Mouse (Mus musculus) megakaryocyte, embryonic 14.5 days (primary cell): ENCODE data around the gene Aox3. TPM values are rescaled to one million over a fixed set of nuclear protein-coding genes. Genes with fewer than 3 reads are reported as not detected.

Experiments used
- H3K27me3 ChIP-seq: replicated peaks from 2 replicates; pipeline ENCODE3; 2012; ENCODE audit warnings: inconsistent platforms
- H3K36me3 ChIP-seq: replicated peaks from 2 replicates; pipeline ENCODE3; 2012; ENCODE audit warnings: low read length, inconsistent platforms, mixed read lengths
- H3K4me1 ChIP-seq: 2 replicates; pipeline ENCODE4 v1.6.1; 2012; ENCODE audit warnings: inconsistent platforms
- H3K4me3 ChIP-seq: replicated peaks from 2 replicates; pipeline ENCODE3; 2012; ENCODE audit warnings: moderate library complexity, mild to moderate bottlenecking, inconsistent platforms
- H3K9me3 ChIP-seq: 2 replicates; pipeline ENCODE4 v1.6.1; 2012; ENCODE audit warnings: inconsistent platforms
- FLI1 ChIP-seq: IDR thresholded peaks from 2 replicates; pipeline ENCODE4 v1.6.1; 2012; ENCODE audit warnings: low read length, inconsistent platforms, mixed read lengths
- GATA1 ChIP-seq: IDR thresholded peaks from 3 replicates; pipeline ENCODE4 v1.6.1; 2012; ENCODE audit warnings: mixed read lengths, low read length, inconsistent platforms, borderline replicate concordance
- polyA plus RNA-seq: library from polyadenylated mRNA; stranded (reverse); fragments of >175 nt; gene quantifications from 2 replicates; pipeline ENCODE4 v1.2.3, GENCODE M21; 2012; ENCODE audit warnings: low replicate concordance; ENCODE audit not compliant: insufficient read depth

The Aox3 gene
- 0.21 TPM in 1 of 2 replicates, not detected in the other for polyA plus RNA-seq

DNA sequence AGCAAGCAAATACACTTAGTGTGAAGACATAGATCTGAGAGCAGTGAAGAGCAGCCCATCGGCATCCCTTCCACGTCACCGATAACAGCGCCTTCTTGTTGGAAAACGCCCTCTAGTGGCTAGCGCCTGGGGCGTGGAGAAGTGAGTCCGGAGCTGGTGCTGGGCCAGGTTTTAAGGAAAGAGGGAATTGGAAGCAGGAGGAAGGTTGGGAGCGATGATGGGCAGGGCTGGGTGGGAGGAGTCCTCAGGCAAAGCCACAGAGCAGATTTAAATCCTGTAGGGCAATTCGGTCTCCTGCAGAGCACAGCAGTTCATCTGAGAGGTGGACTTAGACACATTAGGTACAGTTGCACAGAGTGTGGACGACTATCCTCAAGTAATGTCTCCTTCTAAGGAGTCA, at the start of gene Aox3:
Gene Aox3 (plus strand): TSS at position 251 of the 400 bp plus-strand sequence.
- Histone ChIP-seq H3K27me3 (peaks cover 1% of the 10 kb centered on the region), H3K4me3 (no peak within 1 kb of the TSS), H3K4me1 (no peaks in the 10 kb centered on the region), H3K9me3 (peaks cover 6% of the 10 kb centered on the region), H3K36me3 (no peaks in the 10 kb centered on the region)
- TF ChIP-seq FLI1 (no peak), GATA1 (no peak)

DNA sequence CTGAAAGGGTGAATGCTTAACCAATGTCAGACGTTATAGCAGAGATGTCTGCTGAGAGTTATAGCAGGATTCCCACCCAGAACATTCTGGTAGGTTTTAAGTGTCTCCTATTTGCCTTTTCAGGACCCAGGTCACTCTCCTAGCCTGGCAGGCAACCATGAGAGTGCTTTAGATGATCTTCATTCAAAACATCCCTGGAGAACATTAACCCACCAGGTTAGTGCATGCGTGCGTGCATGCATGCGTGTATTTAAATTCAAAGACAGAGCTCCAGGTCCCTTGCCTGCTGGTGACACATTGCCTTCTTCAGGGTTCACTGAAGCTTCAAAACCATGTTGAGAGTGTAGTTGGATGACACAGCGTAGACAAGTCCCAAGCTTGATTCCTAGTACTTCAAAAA, 47.8 kb upstream of the Aox3 start:
- H3K36me3 ChIP-seq, result no peaks in the 10 kb centered on the region

DNA sequence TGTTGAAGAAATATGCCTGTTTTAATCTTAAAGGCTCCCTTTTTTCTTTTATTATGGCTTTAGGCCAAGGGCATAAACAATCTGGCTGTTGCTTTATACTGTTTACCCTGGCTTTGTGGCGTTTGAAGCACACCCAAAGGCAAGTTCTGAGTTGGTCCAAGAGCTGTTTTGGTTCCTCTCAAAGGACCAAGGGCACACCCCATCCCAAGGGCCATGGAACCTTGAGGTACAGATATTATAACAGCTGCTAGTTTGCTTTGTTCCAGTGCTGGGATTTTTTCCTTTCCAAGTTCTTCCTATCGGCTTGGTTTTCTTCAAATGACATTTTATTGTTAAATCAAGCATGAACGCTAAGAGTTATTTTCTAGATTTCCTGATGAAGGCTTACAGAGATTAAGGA, 47.3 kb upstream of the Aox3 start:
- H3K4me3 ChIP-seq, result no peak overlapping the region
- H3K36me3 ChIP-seq, result no peaks in the 10 kb centered on the region
- H3K4me1 ChIP-seq, result no peaks in the 10 kb centered on the region
- 0 out of 2 replicates have a peak, but pooled peaks cover 4% of the 10 kb centered on the region for H3K9me3 ChIP-seq
- peaks cover 4% of the 10 kb centered on the region for H3K27me3 ChIP-seq
- TF ChIP-seq FLI1 (no peak), GATA1 (no peak)

More for the DNA sequence above, 47.8 kb upstream of the Aox3 start:
- Histone ChIP-seq H3K9me3 (0 out of 2 replicates have a peak, but pooled peaks cover 4% of the 10 kb centered on the region), H3K27me3 (peaks cover 4% of the 10 kb centered on the region), H3K4me1 (no peaks in the 10 kb centered on the region), H3K4me3 (no peak overlapping the region)
- TF ChIP-seq FLI1, result no peak

DNA sequence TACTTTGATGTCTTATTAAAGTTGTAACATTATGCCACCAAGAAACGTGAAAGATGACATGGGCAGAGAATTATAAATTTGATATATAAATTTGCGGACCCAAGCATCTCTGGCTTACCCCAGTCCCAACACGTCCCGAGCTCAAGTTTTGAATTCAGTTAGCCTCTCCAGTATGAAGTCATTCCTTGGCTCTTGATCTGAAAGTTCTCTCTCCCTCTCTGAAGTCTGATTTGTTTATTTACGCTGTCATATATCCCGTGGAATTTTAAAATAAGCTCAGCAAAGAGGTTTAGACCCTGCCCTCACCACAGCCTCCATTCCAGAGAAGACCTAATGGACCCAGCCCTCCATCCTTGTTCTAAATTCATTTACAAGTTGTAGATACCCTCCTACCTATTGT, 43.7 kb upstream of the Aox3 start:
- Histone ChIP-seq H3K36me3 (no peaks in the 10 kb centered on the region), H3K4me3 (no peak overlapping the region), H3K4me1 (no peaks in the 10 kb centered on the region), H3K9me3 (no peaks in the 10 kb centered on the region), H3K27me3 (peaks cover 4% of the 10 kb centered on the region)
- TF ChIP-seq GATA1 (no peak), FLI1 (no peak)

DNA sequence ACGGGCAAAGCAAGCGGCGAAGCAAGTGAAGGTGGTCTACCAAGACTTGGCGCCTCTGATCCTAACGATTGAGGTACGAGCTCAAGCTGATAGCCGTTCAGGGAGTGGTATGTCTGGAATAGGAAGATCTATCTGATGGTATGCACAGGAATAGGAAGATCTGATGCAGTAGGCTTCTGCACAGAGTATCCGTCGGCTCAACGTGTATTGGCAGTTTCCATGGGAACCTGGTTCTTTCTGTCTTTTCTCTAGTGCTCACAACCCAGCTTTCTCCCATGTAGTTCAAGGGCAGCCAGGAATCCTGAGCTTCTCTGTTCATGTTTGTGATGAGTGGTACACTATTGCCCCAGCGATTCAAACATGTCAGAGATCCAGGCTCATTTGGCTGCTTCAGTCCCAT, 42.8 kb upstream of the Aox3 start:
- Histone ChIP-seq H3K27me3 (peaks cover 4% of the 10 kb centered on the region), H3K4me1 (no peaks in the 10 kb centered on the region), H3K9me3 (no peaks in the 10 kb centered on the region), H3K36me3 (no peaks in the 10 kb centered on the region), H3K4me3 (no peak overlapping the region)
- no peak for TF ChIP-seq GATA1
- no peak for TF ChIP-seq FLI1

DNA sequence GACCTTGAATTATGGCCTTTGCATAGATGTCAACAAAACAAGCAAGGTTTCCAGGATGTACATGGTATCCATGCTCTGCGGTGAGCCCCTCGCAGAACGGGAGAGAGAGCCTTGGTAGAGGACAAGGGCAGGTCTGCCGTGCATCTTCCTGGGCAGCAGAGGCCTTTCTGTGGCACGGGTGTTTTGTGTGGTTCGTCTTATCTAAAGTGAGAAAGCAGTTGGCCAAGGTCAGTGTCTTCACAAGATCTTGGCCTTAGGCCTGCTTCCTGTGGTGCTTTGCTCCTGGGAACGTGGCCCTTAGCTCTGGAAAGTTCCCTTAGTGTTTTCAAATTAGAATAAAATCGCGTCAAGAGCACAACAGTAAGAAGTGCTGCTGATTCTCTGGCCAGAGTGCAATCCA, 41.9 kb upstream of the Aox3 start:
- TF ChIP-seq FLI1 (no peak), GATA1 (no peak)
- Histone ChIP-seq H3K36me3 (no peaks in the 10 kb centered on the region), H3K9me3 (no peaks in the 10 kb centered on the region), H3K4me3 (no peak overlapping the region), H3K27me3 (peaks cover 4% of the 10 kb centered on the region), H3K4me1 (no peaks in the 10 kb centered on the region)

DNA sequence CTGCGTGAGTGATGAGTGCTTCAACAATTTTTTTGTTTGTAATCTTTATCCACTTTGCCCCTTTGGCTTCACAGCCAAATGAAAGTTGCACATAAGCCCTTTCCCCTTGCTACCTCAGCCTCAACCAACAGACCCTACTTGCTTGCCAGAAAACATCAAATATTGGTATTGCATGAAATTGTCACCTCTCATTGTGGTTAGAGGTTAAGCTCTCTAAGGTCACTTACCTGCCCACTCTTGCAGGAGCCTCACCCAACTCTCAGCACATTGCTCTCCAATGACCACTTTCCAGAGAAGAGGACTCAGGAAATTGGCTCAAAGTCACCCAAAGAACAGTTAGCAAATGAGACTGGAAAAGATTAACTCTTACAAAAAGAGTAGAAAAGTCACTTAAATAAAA, 41.4 kb upstream of the Aox3 start:
- Histone ChIP-seq H3K27me3 (peaks cover 4% of the 10 kb centered on the region), H3K4me1 (no peaks in the 10 kb centered on the region)
- TF ChIP-seq FLI1 (no peak), GATA1 (no peak)

DNA sequence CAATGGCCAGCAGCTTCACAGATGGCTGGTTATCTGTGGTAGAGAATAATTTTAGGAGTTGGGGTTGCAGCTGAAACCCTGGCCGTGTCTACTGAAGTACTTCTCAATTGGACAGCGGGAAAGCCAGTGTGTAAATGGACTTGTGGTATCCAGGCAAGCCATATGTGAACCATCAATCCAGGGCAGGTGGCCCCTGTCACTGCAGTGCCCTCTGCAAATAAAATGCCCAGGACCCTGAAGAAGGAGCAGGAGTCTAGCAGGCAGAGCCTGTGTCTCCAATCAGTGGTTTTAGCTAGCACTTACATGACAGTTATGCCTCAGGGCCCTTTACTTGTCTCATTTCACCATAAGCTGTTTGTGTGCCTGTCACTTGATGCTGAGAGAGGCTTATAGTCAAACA, 40.5 kb upstream of the Aox3 start:
- Histone ChIP-seq H3K9me3 (no peaks in the 10 kb centered on the region; the same call in 1 of the 2 replicates), H3K27me3 (peaks cover 4% of the 10 kb centered on the region), H3K4me3 (no peak overlapping the region)

More for the DNA sequence above, 41.4 kb upstream of the Aox3 start:
- Histone ChIP-seq H3K4me3 (no peak overlapping the region), H3K36me3 (no peaks in the 10 kb centered on the region), H3K9me3 (no peaks in the 10 kb centered on the region; the same call in 1 of the 2 replicates)

DNA sequence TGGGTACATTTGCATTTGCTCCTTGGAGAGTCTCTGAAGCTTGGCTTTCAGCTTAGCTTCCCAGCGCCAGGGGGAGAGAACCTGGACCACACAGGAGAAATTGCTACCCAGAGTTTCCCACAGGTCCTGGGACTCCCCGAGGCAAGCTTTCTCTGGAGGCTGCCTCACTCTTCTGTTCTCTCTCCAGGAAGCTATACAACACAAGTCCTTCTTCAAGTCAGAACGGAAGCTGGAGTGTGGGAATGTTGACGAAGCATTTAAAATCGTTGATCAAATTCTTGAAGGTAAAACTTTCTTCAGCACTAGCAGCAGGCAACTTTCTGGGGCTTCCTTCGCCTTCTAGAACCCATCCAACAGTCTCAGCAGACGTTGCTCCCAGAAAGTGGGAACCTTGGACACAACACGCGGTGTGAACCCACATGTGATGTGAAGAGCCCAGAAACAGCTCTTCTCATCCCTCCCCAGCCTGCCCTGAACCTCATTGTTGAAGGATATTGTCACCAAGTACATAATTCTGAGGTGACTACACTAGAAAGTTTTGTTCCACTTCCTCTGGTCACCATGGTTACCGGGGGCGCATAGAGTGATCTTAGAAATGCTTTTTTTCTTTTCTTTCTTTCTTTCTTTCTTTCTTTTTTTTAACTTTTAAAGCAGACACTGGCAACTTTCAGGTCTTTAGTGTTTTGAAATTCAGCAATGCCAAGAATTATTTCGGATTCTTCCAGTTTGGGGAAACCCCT, 39.8 kb upstream of the Aox3 start:
- no peaks in the 10 kb centered on the region; the same call in 1 of the 2 replicates for H3K9me3 ChIP-seq

More for the DNA sequence above, 40.5 kb upstream of the Aox3 start:
- no peaks in the 10 kb centered on the region for H3K36me3 ChIP-seq
- H3K4me1 ChIP-seq, result no peaks in the 10 kb centered on the region
- TF ChIP-seq FLI1 (no peak), GATA1 (no peak)

DNA sequence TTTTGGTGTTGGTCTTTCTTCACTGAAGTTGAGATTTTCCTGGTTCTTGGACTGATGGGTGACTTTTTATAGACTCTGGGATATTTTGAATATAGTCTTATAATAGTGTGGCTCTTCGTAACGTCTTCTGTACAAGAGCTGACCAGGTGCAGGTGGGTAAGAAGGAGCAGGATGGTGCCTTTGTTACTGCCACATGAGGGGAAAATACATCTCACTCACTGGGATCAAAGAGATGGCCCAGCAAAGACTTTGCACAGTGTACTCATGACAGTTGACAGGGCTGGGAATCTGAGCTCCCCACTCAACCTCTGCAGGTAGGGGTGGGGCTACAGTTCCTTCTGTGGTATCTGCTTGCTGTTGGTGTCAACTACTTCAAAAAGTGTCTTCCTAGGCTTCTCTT, 38.7 kb upstream of the Aox3 start:
- Histone ChIP-seq H3K9me3 (no peaks in the 10 kb centered on the region; the same call in 1 of the 2 replicates), H3K4me1 (no peaks in the 10 kb centered on the region), H3K4me3 (no peak overlapping the region), H3K36me3 (no peaks in the 10 kb centered on the region), H3K27me3 (peaks cover 4% of the 10 kb centered on the region)
- TF ChIP-seq GATA1 (no peak), FLI1 (no peak)

More for the DNA sequence above, 39.8 kb upstream of the Aox3 start:
- TF ChIP-seq GATA1, result no peak
- TF ChIP-seq FLI1, result no peak
- Histone ChIP-seq H3K4me3 (no peak overlapping the region), H3K4me1 (no peaks in the 10 kb centered on the region), H3K27me3 (peaks cover 4% of the 10 kb centered on the region), H3K36me3 (no peaks in the 10 kb centered on the region)

DNA sequence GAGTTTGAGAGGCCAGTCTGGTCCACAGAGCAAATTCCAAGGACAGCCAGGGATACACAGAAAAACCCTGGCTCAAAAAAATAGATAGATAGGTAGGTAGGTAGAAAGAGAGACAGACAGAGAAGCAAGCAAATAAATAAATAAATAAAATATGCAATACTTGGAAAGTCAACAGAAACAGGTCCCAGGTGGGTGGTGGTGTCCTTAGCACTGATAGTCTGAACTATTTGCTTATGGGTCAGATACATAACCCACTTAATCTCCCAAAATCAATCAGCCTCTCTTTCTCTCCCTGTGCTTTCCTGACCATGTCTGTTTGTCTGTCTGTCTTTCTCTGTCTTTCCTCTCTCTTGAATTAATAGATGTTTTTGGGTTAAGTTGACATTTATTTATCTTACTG, 35.0 kb upstream of the Aox3 start:
- no peaks in the 10 kb centered on the region for H3K36me3 ChIP-seq
- no peak for TF ChIP-seq GATA1
- no peak for TF ChIP-seq FLI1
- H3K4me1 ChIP-seq, result no peaks in the 10 kb centered on the region
- H3K4me3 ChIP-seq, result no peak overlapping the region
- H3K9me3 ChIP-seq, result peaks cover 2% of the 10 kb centered on the region; the same call in 1 of the 2 replicates
- H3K27me3 ChIP-seq, result no peaks in the 10 kb centered on the region
